Mouse (Mus musculus) liver, embryonic 14.5 days (tissue): ENCODE data around the gene Polk.

Experiments
- CTCF ChIP-seq: IDR thresholded peaks from 2 replicates; pipeline ENCODE4 v1.5.1; 2016; ENCODE audit warnings: antibody characterized with exemption, low read depth, control low read depth
- EP300 ChIP-seq: IDR thresholded peaks from 2 replicates; pipeline ENCODE4 v1.6.1; 2016; ENCODE audit warnings: antibody characterized with exemption, low read depth

GRCm38 (mm10) chr13:96527022-96527421 lies 15.4 kb downstream of the Polk start:
- TF ChIP-seq CTCF (no peak), EP300 (0 out of 2 replicates have a peak, but pooled peaks have one; percentile 20)
